Mouse (Mus musculus) kidney, adult 9 months (tissue): ENCODE data around the gene Efcab9.
A peak's percentile ranks its signal among the peaks of the same experiment; 100 is the strongest.

Experiments used
- DNase-seq: peaks from one replicate; pipeline ENCODE4 v3.0.0; 2022

The Efcab9 gene

GRCm38 (mm10) chr11:32531871-32532764 lies at the start of gene Efcab9:
Gene Efcab9, minus strand, starts transcription at chr11:32532081.
- DNase-seq = no peak

GRCm38 (mm10) chr11:32581031-32581430 lies 49.1 kb upstream of the Efcab9 start:
- no peak for DNase-seq

GRCm38 (mm10) chr11:32580305-32580947 lies 48.5 kb upstream of the Efcab9 start:
- DNase-seq = peak; percentile 33

GRCm38 (mm10) chr11:32576760-32577050 lies 44.8 kb upstream of the Efcab9 start:
- DNase-seq = no peak

- no peak for DNase-seq
These were observed 44.3 kb upstream of the Efcab9 start for GRCm38 (mm10) chr11:32575964-32576759.

- DNase-seq = no peak
These were observed 41.8 kb upstream of the Efcab9 start for GRCm38 (mm10) chr11:32573669-32574068.

- DNase-seq = no peak
These were observed 39.2 kb upstream of the Efcab9 start for GRCm38 (mm10) chr11:32571103-32571502.

- DNase-seq = no peak
These were observed 36.9 kb upstream of the Efcab9 start for GRCm38 (mm10) chr11:32568637-32569293.

- DNase-seq = no peak
These were observed 36.2 kb upstream of the Efcab9 start for GRCm38 (mm10) chr11:32568060-32568459.

GRCm38 (mm10) chr11:32567000-32567855 lies 35.3 kb upstream of the Efcab9 start:
- no peak for DNase-seq

GRCm38 (mm10) chr11:32566184-32566583 lies 34.3 kb upstream of the Efcab9 start:
- no peak for DNase-seq

- DNase-seq = no peak
These were observed 33.2 kb upstream of the Efcab9 start for GRCm38 (mm10) chr11:32565088-32565487.

- no peak for DNase-seq
These were observed 32.7 kb upstream of the Efcab9 start for GRCm38 (mm10) chr11:32564629-32565028.

GRCm38 (mm10) chr11:32563660-32564059 lies 31.8 kb upstream of the Efcab9 start:
- no peak for DNase-seq

- DNase-seq = no peak
These were observed 30.8 kb upstream of the Efcab9 start for GRCm38 (mm10) chr11:32562706-32563105.

GRCm38 (mm10) chr11:32561465-32562355 lies 29.8 kb upstream of the Efcab9 start:
- peak; percentile 31 for DNase-seq

- no peak for DNase-seq
These were observed 28.3 kb upstream of the Efcab9 start for GRCm38 (mm10) chr11:32560015-32560770.

GRCm38 (mm10) chr11:32558677-32559076 lies 26.8 kb upstream of the Efcab9 start:
- no peak for DNase-seq

GRCm38 (mm10) chr11:32558026-32558425 lies 26.1 kb upstream of the Efcab9 start:
- DNase-seq = no peak

GRCm38 (mm10) chr11:32556333-32556990 lies 24.6 kb upstream of the Efcab9 start:
- DNase-seq = no peak
